Mouse (Mus musculus) cerebellum, postnatal 10 days (tissue): ENCODE results near the gene Narf.

Source experiments
- DNase-seq, 2 experiments: peaks; one replicate each; pipeline ENCODE4 v3.0.0; 2021; ENCODE audit warnings: mixed read lengths in 2 of 2

The Narf gene

DNA sequence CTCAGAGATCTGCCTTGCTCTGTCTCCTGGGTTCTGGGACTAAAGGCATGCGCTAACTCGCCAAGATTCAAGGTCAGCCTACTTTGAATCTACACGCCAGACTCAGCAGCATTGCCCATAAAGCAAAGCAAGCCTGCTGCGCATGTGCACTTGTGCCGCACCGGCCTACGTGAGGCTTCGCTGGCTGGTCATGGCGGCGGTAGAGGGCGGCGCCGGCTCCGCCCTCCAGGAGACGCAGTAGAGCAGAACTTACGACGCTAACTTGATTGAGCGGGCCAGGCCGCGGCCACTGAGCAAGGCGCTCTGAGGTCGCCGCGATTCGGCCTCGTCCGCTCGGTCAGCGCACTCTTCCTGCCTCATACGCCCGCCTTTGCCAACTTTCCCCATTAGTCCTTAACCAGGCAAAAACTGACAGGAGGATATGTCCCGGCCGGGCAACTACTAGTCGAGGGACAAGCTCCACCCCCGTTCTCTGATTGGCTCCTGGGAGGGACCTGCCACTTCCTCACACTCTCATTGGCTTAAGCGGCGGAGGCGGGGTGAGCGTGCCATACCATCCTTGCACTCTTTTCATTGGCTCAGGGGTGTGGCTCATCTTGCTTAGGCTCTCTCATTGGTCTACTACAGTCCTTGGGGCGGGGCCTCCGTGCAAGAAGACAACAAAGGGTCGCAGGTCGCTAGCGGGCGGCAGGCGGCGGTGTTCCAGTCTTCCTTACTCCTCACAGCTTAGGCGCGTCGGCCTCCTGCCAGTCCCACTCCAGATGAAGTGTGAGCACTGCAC lies at the start of gene Narf:
Gene Narf, plus strand, starts transcription at position 690 of the 781 bp plus-strand sequence.
- peak; percentile 98 to 99 for DNase-seq

DNA sequence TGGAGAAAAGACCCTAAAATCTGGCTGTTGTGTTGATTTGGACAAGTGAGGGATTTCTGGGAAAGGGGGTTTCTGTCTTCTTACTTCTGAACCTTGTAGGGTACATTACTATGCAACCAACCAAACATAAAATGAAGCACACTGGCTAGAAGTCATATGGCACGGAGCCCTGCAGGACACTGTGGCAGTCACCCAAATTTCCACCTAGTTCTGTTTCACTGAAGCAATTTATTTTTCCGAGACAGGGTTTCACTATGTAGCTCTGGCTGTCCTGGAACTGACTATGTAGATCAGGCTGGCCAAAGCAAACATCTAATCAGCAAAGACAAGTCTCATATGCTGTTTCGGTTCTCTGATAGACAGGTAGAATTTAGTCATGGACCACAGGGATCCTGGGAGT lies 47.4 kb upstream of the Narf start:
- DNase-seq = peak; percentile 67 to 69

- no peak for DNase-seq
Observed at GRCm38 (mm10) chr11:121192742-121193141, 44.3 kb upstream of the Narf start.

DNA sequence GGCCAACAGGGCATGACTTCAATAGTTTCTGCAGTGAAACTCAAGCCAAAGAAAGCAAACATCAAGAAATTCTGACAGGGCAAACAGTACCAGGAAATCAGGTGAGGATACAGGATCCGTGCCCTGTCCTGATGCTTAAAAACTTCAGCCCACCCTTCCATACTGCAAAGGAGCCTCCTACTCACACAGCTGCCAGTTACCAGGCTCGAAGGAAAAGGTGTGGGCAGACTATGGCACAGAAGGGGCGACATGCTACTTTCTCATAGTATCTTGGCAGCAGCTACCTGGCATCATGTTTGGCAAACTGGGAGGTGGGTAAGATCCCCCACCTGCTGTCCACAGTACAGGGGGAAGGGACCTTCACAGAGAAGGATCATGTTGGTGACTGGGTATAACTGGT lies 43.6 kb upstream of the Narf start:
- DNase-seq = no peak

GRCm38 (mm10) chr11:121198622-121199021 lies 38.4 kb upstream of the Narf start:
- DNase-seq = no peak

DNA sequence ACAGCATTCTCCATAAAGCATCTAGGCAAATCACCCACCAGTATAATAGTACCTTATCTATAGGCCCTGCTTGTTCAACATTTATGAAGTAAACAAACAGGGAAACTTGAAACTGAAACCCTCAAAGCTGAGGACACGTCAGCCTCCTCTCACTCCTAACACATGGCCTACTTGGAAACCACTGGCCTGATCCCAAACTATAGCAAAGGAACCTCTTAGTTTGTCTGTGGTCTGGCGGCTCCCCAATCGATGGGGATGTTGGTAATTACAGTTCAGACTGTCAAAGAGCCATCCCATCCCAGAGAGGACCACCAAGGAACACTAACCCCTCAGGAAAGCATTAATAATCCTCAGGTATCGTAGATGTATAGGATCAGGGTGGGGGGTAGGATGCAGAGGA lies 37.2 kb upstream of the Narf start:
- DNase-seq = no peak

- DNase-seq = no peak
Observed at GRCm38 (mm10) chr11:121200781-121201180, 36.3 kb upstream of the Narf start.

- peak; percentile 66 to 77 for DNase-seq
Observed at GRCm38 (mm10) chr11:121201436-121202198, 35.4 kb upstream of the Narf start.

- no peak for DNase-seq
Observed at GRCm38 (mm10) chr11:121203859-121204160, 33.2 kb upstream of the Narf start.

- DNase-seq = peak; percentile 97 to 98
Observed at GRCm38 (mm10) chr11:121204161-121205006, 32.7 kb upstream of the Narf start, which contains the start of the genes Hexdc and Ogfod3. Gene Hexdc (plus strand): TSS chr11:121204433. Gene Ogfod3 (minus strand): TSS chr11:121204711.

DNA sequence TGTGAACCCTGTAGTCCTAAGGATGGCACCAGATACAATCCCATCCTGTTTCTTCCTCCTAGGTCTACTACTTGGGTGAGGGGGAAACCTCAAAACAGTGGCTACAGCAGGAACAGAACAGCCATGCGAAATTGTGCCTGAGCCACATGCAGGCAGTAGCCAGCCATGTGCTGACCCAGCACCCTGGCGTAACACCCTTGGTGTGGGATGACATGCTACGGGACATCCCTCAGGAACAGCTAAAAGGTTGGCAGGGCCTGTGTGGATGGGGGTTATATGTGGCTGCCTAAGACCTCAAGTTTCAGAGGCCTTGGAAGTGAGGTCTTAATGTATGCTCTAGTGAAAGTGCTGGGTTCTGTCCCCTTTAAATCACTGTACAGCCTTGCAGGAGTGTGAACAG lies 20.2 kb upstream of the Narf start:
- no peak for DNase-seq

DNA sequence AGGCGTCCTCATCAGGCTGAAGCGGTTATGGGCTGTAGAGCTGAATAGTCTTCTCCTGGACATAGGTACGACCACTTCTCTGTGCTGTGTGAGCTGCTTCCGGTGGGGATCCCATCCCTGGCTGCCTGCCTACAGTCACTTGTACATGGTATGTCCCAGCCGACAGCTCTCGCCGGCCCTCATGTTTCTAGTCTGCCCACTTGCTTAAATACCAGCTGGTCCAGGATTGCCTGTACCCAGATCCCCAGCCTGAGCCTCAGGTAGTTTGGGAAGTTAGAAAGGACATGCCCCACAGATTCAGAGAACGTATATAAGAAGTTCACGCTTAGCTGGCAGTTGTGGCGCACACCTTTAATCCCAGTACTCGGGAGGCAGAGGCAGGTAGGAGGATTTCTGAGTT lies 17.3 kb upstream of the Narf start:
- DNase-seq = no peak

DNA sequence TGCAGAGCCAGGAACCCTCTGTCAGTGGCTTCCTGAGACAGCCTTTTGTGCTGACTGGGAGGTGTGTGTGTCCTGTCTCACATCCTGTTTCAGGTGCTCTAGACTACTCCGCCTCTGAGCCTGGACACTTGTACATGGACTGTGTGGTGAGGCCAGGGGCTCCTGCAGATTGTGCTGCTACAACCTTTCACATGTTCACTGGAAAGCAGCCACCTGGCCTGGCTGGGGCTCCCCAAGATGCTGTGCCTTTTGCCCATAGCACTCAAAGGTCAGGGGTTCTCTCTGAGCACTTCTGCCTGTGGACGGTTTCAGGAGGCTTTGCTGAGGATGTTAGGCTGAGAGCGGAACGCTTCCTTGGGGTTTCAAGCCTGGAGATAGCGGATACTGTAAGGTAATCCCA lies 16.3 kb upstream of the Narf start:
- no peak for DNase-seq

DNA sequence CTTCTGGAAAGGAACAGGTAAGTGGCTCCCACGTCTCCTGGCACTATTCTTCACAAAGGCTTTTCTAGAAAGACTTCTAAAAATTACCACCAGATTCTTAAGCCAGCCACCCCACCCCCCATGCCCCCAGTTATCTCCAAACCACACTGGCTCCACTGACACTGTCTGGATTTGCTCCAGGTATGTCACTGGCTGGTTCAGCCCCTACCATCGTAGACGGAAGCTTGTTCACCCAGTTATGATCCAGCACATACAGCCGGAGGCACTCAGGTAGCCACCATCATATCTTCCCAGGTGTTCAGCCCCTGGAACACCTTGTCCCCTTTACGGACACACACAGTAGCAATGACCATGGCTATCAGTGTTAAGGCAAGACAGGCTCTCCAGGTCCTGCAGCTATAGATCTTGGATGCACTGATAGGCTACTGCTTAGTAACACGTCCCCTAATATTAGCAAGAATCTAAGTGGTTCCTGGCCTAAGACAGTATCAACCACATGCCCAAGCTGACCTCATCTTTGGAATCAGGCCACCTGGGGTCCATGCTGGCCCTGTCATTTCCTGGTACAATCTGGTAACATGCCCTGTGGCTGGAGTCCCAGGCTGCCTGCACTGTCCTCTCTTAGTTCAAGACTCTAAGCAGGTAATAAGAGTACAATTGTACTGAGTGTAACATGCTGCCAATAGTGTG lies 15.6 kb upstream of the Narf start:
- DNase-seq = peak; percentile 71 to 81

- DNase-seq = no peak
Observed at GRCm38 (mm10) chr11:121228129-121229017, 8.7 kb upstream of the Narf start.

GRCm38 (mm10) chr11:121229018-121229439 lies 8.0 kb upstream of the Narf start, which contains the start of gene Cybc1:
Gene Cybc1 (minus strand): TSS chr11:121229322.
- peak; percentile 81 to 85 for DNase-seq

DNA sequence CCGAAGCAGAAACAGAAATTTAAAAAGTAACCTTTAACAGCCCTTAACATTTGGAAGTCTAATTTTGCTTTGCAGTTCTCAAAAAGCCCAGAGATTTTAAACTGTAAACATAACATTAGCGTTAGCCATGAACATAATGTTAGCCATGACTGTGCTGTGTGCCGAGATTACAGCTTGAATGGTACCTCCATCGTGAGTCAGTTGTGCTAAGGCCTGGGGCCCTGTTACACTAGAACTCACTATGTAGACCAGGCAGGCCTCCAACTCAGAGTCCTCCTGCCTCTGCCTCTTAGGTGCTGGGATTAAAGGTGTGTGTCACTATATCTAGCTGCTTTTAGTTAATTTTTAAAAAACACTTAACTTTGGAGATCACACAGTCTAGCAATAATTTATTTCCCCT lies 5.9 kb upstream of the Narf start:
- DNase-seq = no peak

DNA sequence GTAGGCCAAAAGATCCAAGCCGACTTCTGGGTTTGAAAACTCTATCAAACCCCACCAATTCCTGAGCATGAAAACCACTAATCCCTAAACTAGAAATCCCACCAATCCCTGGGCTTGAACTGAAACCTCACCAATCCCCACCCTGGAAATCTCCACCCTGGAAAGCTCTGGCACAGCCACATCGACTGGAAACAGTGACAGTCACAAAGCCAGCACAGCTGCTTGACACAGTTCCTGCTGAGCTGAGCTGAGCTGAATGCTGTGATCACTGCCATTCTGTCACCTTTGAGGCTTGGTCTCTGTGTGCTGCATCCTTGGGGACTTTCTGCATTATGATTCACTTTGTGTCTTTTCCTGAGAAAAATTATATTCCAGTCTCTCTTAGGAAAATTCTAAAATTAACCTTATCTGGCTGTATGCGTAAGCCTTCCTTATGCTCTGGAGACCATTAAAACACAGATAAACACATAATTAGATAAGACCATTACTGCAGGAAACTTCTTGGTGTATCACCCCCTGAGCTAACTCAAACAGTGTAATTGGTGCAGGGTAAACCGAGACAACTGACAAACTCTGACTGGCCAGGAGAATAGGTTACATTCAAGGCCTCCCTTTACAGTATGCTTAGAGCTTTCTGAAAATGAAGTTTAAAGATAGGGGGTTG lies 5.3 kb upstream of the Narf start:
- peak; percentile 23 to 34 for DNase-seq

- no peak for DNase-seq
Observed at GRCm38 (mm10) chr11:121232706-121233105, 4.3 kb upstream of the Narf start.

GRCm38 (mm10) chr11:121235475-121236238 lies 1.4 kb upstream of the Narf start:
- peak; percentile 56 to 64 for DNase-seq
